Mouse (Mus musculus): ENCODE data around the gene Gm20388.

Gene Gm20388

GRCm38 (mm10) chr8:121013318-121013717 is 1102.7 kb downstream of the Gm20388 start:
- DNase-seq, result no peak

- peak in 1 of 2 experiments; percentile 37 for DNase-seq
These were observed 1106.0 kb downstream of the Gm20388 start for GRCm38 (mm10) chr8:121016621-121017020.

DNA sequence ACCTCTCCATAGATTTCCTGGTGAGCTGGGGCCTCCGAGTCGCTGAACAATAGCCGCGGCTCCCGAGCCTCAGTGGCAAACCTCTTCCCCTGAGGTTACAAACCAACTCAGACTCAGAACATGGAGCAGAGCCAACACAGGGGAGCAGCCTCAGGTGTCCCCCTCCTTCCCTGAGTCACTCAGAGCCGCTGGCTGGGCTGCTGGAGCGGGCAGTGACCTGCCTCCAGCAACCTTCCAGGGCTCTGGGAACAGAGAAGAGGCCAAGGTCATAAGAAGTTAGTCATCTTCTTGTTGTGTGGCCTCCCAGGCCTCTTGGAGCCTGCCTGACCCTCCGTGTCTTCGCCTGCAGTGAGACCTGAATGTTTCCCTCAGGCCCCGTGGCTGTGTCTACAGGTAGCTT is 1107.6 kb downstream of the Gm20388 start:
- no peak for DNase-seq

GRCm38 (mm10) chr8:121021488-121021887 is 1110.8 kb downstream of the Gm20388 start:
- DNase-seq, result no peak

- DNase-seq, result no peak
These were observed 1112.4 kb downstream of the Gm20388 start for GRCm38 (mm10) chr8:121023003-121023402.

GRCm38 (mm10) chr8:121023736-121024135 is 1113.1 kb downstream of the Gm20388 start:
- DNase-seq, result no peak

- DNase-seq, result no peak
These were observed 1114.8 kb downstream of the Gm20388 start for GRCm38 (mm10) chr8:121025486-121025885.

GRCm38 (mm10) chr8:121027787-121028186 is 1117.1 kb downstream of the Gm20388 start:
- DNase-seq, result peak; percentile 42 to 58

GRCm38 (mm10) chr8:121029076-121029475 is 1118.4 kb downstream of the Gm20388 start:
- peak; percentile 35 to 45 for DNase-seq

- DNase-seq, result peak; percentile 80 to 84
These were observed 1119.9 kb downstream of the Gm20388 start for GRCm38 (mm10) chr8:121030496-121031040.

DNA sequence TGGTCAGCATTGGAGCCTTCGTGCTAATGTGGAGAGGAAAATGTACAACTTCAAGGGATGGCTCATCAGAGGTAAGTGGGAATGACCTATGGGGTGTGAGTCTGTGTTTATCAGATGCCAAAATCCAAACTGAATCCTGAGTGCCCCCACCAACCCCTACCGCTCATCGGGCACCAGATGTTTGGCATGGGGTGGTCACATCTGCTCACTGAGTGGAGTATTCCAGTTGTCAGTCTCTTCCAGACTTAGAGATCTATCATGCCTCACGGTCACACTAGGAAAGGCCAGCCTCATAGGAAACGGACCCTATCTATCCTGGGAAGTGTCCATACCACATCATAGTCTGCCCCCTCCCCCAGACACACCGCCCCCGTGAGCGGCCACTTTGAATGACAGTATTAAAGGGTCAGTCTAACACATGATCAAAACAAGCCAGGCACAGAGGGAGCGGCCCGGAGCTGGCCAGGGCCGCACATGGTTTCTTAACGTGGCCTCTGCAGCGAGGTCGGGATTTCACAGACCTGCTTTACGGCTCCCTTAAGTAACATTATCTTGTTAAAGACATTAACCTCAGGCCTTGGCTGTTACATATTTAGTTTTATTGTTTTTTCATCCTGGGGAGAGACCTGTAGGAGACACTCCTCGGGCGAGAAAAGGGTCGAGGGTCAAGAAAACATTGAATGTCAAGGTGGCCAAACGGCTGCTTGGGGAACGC is 1122.8 kb downstream of the Gm20388 start:
- no peak for DNase-seq

DNA sequence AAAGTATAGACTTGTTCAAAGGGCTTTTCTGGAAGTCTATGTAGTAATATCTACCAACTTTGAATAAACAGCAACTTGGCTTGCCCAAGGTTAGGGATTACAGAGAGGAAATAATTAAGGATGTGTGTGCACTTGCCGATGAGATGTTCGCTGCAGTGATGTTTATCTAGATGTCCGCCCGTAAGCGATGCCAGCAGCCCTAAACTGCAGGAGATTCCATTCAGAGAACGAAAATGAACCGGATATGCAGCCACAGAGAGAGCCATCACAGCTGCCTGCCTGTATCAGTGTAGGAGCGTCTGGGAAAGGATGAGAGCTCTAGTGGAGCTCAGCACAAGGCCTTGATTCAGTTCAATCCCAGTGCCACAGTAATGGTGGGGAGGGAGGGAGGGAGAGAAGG is 1125.0 kb downstream of the Gm20388 start:
- DNase-seq, result no peak

- no peak for DNase-seq
These were observed 1133.2 kb downstream of the Gm20388 start for GRCm38 (mm10) chr8:121043719-121044440.

GRCm38 (mm10) chr8:121047441-121047840 is 1136.8 kb downstream of the Gm20388 start:
- no peak for DNase-seq

DNA sequence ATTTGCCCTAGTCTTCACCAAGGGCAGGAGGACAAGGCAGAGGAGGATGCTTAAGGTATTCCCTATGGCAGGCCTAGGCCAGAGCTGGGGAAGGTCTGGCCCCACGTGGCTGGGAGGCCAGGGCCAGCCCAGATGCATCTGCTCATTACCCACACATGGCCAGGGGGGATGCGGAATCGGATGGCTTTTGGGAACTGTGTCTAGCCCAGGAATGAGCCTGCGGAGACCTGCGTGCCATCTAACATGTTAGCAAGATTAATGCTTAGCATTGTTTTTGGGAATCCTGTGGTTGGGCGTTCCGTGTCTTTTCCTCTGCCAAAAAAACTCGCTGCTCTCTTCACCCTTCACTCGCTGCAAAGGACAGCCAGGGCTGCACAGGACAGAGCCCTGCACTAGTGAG is 1147.4 kb downstream of the Gm20388 start:
- DNase-seq, result no peak

DNA sequence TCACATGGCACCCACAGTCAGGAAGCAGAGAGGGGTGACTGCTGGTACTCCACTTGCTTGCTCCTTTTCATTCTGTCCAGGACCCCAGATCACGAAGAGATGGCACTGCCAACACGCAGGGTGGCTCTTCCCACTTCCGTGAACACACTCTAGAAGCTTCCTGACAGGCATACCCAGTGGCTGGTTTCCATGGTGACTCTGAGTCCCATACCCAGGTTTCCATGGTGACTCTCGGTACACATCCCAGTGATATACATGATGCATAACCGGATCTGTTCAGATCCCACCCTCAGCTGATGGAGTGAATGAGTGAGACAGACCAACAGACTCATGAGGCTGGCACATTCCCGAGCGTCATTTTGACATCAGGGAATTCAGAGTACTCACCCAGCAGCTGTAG is 1148.5 kb downstream of the Gm20388 start:
- DNase-seq, result no peak

DNA sequence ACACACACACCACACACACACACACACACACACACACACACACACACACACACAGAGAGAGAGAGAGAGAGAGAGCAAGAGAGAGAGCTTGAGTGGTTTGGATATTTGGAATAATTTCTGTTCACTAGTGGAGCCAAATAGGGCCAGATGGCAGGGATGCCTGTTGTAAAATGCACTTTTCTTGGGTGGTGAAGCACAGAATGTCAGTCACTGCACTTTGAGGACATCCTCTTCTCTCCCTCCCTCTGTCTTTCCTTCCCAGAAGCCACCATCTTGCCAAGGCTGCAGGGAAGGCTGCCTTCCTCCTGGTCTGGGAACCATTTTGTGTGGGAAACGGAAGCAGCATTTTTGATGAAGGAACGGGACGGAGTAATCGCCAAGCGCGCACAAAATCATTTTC is 1151.9 kb downstream of the Gm20388 start:
- no peak for DNase-seq

DNA sequence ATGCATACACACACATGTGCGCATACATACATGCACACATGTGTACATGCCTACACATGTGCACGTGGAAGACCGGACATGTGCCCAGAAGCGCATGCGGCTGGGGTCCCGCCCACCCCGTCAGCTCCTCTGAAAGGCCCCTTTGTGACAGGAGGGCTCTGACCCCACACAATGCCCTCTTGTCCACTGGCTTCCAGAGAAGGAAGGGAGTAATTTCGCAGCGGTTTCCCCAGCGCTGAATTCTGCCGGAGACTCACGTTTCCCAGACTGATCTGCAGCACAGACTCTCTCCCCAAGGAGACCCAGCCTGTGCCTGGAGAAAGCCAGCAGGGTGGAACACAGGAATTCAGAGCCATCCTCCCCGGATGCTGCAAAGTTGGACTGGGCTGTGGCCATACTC is 1153.0 kb downstream of the Gm20388 start:
- DNase-seq, result no peak

GRCm38 (mm10) chr8:121071454-121071853 is 1160.8 kb downstream of the Gm20388 start:
- DNase-seq, result peak in 1 of 2 experiments; percentile 30

DNA sequence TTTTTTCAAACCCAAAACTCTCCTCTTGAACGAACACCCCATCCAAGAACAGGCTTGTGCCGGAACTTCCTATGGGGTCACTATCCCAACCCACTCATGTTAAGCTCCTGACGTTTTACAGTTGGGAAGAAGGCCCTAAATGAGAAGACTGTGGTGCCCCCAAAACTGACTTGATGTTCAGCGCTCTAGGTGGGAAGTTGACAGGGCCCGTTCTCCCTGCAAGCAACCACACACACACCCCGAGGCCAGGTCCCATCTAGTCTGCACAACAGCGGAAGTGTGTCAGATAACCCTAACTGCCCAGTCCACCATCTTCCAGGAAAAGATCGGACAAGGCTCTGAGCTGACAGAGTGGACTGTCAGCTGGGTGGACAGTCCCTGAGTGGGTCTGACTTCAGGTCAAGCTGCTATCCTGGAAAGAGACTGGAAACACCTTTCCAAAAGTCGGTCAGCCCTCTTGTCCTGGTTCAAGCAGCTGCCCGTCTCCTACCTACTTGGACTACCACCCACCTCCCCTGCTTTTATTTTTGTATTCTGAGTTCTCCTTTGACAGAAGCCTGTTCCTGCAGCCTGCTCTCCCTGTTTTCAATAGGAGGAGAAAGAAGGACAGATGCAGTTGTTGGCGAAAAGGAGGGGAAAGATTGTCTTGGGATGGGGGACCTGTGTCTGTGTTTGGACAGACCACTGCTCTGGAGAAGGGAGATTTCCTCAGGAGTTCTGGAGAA is 1161.9 kb downstream of the Gm20388 start:
- DNase-seq, result no peak

DNA sequence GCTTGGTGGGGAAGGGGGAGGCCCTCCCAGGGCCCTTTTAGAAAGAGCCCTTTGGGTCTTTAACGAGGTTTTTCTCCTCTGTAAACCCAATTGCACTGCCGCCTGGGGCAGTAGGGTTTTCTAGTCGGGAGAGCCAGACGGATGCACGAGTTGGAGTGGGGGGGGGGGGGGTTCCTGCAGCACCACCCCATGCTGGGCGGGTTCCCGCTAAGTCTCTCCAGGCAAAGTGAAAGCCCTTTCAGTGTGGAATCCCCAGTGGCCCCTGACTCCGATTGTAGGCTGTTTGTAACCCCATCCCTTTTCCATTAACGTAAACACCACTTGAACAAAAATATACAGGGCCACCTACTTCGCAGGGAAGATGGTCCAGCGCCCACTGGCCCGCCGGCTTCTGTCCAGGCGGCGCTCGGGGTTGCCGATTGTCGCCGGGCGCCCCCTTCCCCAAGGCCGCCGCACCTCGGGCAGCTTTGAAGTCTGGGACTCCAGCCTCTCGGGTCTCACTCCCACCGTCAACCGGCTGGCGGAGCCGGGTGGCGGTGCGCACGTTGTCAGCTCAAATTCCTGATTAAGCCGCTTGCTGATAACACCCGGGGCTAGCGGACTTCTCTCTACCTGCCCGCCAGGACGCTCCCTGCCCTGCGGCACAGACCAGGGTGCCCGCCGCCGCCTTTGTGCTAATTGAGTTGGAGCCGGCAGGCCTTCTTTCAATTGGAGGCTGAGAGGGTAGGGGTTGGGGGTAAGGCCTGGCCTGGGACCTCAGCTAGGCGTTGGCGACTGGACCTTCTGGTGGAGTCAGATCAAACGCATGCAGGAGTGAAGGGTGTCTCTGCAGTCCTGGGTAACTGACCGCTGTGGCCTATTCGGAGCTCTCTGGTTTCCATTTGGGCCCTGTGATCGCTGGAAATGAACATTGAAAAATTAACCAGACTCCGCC is 1162.8 kb downstream of the Gm20388 start:
- DNase-seq, result no peak
